Mouse (Mus musculus): ENCODE data around the gene Dap. TPM values are rescaled to one million over a fixed set of nuclear protein-coding genes. Genes with fewer than 3 reads are reported as not detected.

Dap gene
- total and polyA plus RNA-seq, 3 experiments = 12.6 to 69.8 (median 15.1) TPM

DNA sequence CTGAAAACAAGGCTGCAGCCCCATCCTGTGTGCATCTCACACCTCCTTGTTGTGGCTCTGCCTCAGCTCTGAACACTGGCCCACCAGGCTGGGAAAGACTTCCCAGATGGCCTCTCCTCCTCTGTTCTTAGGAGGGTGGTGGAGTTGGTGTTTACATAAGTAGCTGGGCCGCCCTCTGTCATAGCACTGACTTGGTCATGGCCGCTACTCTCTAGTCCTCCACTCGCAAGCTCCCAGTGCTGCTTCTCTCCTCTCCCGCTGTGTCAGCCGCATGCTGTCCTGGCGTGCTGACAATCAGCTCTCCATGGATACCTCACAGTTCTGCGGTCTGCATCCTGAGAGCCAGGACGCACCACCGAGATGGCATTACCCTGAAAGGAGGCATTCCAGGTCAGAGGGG is 22.9 kb downstream of the Dap start:
- H3K9ac ChIP-seq (ENCODE audit: insufficient read depth, low read depth) = no peak overlapping the region
- in situ Hi-C loops (cut with MboI; ENCODE audit: low pct_ligation_motif_present, low pct_unique_long_range_greater_than_20kb, low sequenced_read_pairs) = loop anchor here (5.0 kb wide), 1 partner anchor 80 kb away; no protein-coding TSS in a partner anchor
- no peak overlapping the region for H3K4me2 ChIP-seq (ENCODE audit: insufficient read depth, low read depth, poor library complexity, severe bottlenecking)
- no peak overlapping the region for H3K4me3 ChIP-seq (replicated peaks in 1 of 3; ENCODE audit: low read depth in 2 of 3, low read length in 2 of 3, poor library complexity in 1 of 3)
- H3K4me1 ChIP-seq (ENCODE audit: control insufficient read depth in 1 of 2, insufficient read depth in 2 of 2) = peaks cover 13 to 53% of the 10 kb centered on the region in 2 experiments
- peaks cover 2% of the 10 kb centered on the region for H3K9me3 ChIP-seq (replicated peaks; ENCODE audit: low read length)
- no peaks in the 10 kb centered on the region for H3K79me2 ChIP-seq (replicated peaks; ENCODE audit: control insufficient read depth, extremely low read depth, insufficient read depth, poor library complexity, severe bottlenecking)
- no peaks in the 10 kb centered on the region for H3K27me3 ChIP-seq (replicated peaks)
- dilution Hi-C loops (cut with MboI; ENCODE audit: extremely low pct_ligation_motif_present, extremely low pct_unique_long_range_greater_than_20kb, low sequenced_read_pairs) = no loop called here
- peaks cover 0 to 69% of the 10 kb centered on the region in 2 experiments for H3K36me3 ChIP-seq (replicated peaks in 1 of 2; ENCODE audit: control insufficient read depth in 1 of 2, insufficient read depth in 1 of 2, low read length in 1 of 2)
- no peak for DNase-seq (ENCODE audit: extremely low read depth)
- no peak for TF ChIP-seq NRF1 (IDR thresholded peaks at IDR 0.05; ENCODE audit: low read depth, low read length)
- no peak for TF ChIP-seq IRF4 (IDR thresholded peaks at IDR 0.05; ENCODE audit: low read depth, low read length)
- no peak for TF ChIP-seq CHD1 (IDR thresholded peaks at IDR 0.05; ENCODE audit: low read depth, low read length)
- TF ChIP-seq MEF2A (IDR thresholded peaks at IDR 0.05; ENCODE audit: borderline replicate concordance, low read depth, low read length) = no peak
- TF ChIP-seq ZNF384 (IDR thresholded peaks at IDR 0.05; ENCODE audit: low read depth, low read length) = no peak
- no peak for TF ChIP-seq CHD2 (IDR thresholded peaks at IDR 0.05; ENCODE audit: low read length)
- no peak for TF ChIP-seq TBP (conservative IDR thresholded peaks at IDR 0.05; ENCODE audit: low read depth, low read length)
- no peak for TF ChIP-seq NELFE (IDR thresholded peaks at IDR 0.05; ENCODE audit: low read depth, low read length)
- no peak for TF ChIP-seq JUND (conservative IDR thresholded peaks at IDR 0.05; ENCODE audit: low read depth, low read length)
- no peak overlapping the region for H3K27ac ChIP-seq (ENCODE audit: insufficient read depth, low read depth)

DNA sequence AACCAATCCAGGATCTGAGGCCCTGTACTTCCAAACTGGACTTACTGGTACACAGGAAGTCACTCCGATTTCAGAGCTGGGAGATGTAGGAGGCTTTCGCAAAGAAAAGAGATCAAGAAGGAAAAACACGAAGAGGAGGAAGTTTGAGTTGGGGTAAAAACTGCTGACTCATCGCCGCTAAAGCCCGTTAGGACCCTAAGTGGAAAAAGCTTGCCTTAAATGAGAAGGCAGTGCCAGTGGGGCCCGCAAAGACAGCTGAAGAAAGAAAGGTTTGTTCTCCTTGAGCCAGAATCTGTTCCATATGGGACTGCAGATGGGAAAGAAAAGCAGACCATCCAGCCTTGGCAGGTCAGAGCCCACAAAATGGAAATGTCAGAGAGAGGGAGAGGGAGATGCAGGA is 24.8 kb downstream of the Dap start:
- DNase-seq (ENCODE audit: extremely low read depth) = no peak
- Histone ChIP-seq H3K27ac (ENCODE audit: insufficient read depth, low read depth) (no peak overlapping the region), H3K9ac (ENCODE audit: insufficient read depth, low read depth) (0 out of 2 replicates have a peak overlapping the region, but pooled peaks have one; percentile 1), H3K36me3 (replicated peaks in 1 of 2; ENCODE audit: control insufficient read depth in 1 of 2, insufficient read depth in 1 of 2, low read length in 1 of 2) (peaks cover 0 to 55% of the 10 kb centered on the region in 2 experiments), H3K79me2 (replicated peaks; ENCODE audit: control insufficient read depth, extremely low read depth, insufficient read depth, poor library complexity, severe bottlenecking) (no peaks in the 10 kb centered on the region), H3K4me2 (ENCODE audit: insufficient read depth, low read depth, poor library complexity, severe bottlenecking) (no peak overlapping the region), H3K4me1 (ENCODE audit: control insufficient read depth in 1 of 2, insufficient read depth in 2 of 2) (peaks cover 20 to 64% of the 10 kb centered on the region in 2 experiments), H3K9me3 (replicated peaks; ENCODE audit: low read length) (no peaks in the 10 kb centered on the region), H3K4me3 (replicated peaks in 1 of 3; ENCODE audit: low read depth in 2 of 3, low read length in 2 of 3, poor library complexity in 1 of 3) (no peak overlapping the region), H3K27me3 (replicated peaks) (no peaks in the 10 kb centered on the region)
- dilution Hi-C loops (cut with MboI; ENCODE audit: extremely low pct_ligation_motif_present, extremely low pct_unique_long_range_greater_than_20kb, low sequenced_read_pairs) = no loop called here
- TF ChIP-seq TCF12 (IDR thresholded peaks at IDR 0.05; ENCODE audit: low read depth, low read length) (no peak), MAFK (IDR thresholded peaks at IDR 0.05; ENCODE audit: insufficient replicate concordance, low read length) (peak; percentile 98)
- in situ Hi-C loops (cut with MboI; ENCODE audit: low pct_ligation_motif_present, low pct_unique_long_range_greater_than_20kb, low sequenced_read_pairs) = loop anchor here (5.0 kb wide), 1 partner anchor 82 kb away; no protein-coding TSS in a partner anchor

DNA sequence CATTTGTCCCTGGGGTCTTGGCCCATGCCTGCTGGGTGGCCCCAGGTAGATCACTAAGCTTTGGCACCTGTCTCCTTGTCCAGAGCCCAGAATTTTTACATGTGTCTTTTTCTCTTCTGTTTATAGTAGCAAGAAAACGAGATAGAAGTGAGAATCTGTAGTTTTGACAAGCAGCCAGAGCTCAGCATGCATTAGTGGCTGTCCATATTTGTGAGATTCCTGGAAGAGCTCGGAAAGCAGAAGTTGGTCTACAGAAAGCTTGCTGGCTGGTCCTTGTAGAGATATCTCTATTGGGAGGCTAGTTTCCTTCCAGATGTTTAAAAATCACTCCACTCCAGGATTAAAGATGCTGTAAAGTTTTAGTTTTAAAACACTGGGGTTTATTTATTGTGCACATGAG is 25.9 kb downstream of the Dap start:
- dilution Hi-C loops (cut with MboI; ENCODE audit: extremely low pct_ligation_motif_present, extremely low pct_unique_long_range_greater_than_20kb, low sequenced_read_pairs) (no loop called here), in situ Hi-C loops (cut with MboI; ENCODE audit: low pct_ligation_motif_present, low pct_unique_long_range_greater_than_20kb, low sequenced_read_pairs) (loop anchor here (25.0 kb wide), 1 partner anchor 438 kb away; no protein-coding TSS in a partner anchor)
- Histone ChIP-seq H3K4me1 (ENCODE audit: control insufficient read depth in 1 of 2, insufficient read depth in 2 of 2) (peaks cover 30 to 70% of the 10 kb centered on the region in 2 experiments), H3K4me3 (replicated peaks in 1 of 3; ENCODE audit: low read depth in 2 of 3, low read length in 2 of 3, poor library complexity in 1 of 3) (no peak overlapping the region), H3K27ac (ENCODE audit: insufficient read depth, low read depth) (no peak overlapping the region), H3K27me3 (replicated peaks) (no peaks in the 10 kb centered on the region), H3K9ac (ENCODE audit: insufficient read depth, low read depth) (no peak overlapping the region), H3K9me3 (replicated peaks; ENCODE audit: low read length) (no peaks in the 10 kb centered on the region), H3K4me2 (ENCODE audit: insufficient read depth, low read depth, poor library complexity, severe bottlenecking) (no peak overlapping the region), H3K36me3 (replicated peaks in 1 of 2; ENCODE audit: control insufficient read depth in 1 of 2, insufficient read depth in 1 of 2, low read length in 1 of 2) (peaks cover 0 to 59% of the 10 kb centered on the region in 2 experiments), H3K79me2 (replicated peaks; ENCODE audit: control insufficient read depth, extremely low read depth, insufficient read depth, poor library complexity, severe bottlenecking) (no peaks in the 10 kb centered on the region)
- TF ChIP-seq POLR2AphosphoS2 (IDR thresholded peaks at IDR 0.05; ENCODE audit: low read depth, low read length) = no peak
- TF ChIP-seq CHD1 (IDR thresholded peaks at IDR 0.05; ENCODE audit: low read depth, low read length) = no peak
- no peak for TF ChIP-seq HCFC1 (IDR thresholded peaks at IDR 0.05; ENCODE audit: low read depth, low read length)
- no peak for TF ChIP-seq USF1 (IDR thresholded peaks at IDR 0.05; ENCODE audit: low read depth, low read length)
- no peak for TF ChIP-seq ELF1 (IDR thresholded peaks at IDR 0.05; ENCODE audit: low read depth, low read length)
- no peak for TF ChIP-seq E2F4 (IDR thresholded peaks at IDR 0.05; ENCODE audit: insufficient replicate concordance, low read depth, low read length)
- TF ChIP-seq ZNF384 (IDR thresholded peaks at IDR 0.05; ENCODE audit: low read depth, low read length) = no peak
- TF ChIP-seq GABPA (IDR thresholded peaks at IDR 0.05; ENCODE audit: insufficient replicate concordance, low read depth, low read length) = no peak
- TF ChIP-seq NRF1 (IDR thresholded peaks at IDR 0.05; ENCODE audit: low read depth, low read length) = no peak
- DNase-seq (ENCODE audit: extremely low read depth) = no peak

Measured in CH12.LX (cell line).